Comparison of ENCODE assay signal across 9 mouse cellular contexts in the genomic region with DNA sequence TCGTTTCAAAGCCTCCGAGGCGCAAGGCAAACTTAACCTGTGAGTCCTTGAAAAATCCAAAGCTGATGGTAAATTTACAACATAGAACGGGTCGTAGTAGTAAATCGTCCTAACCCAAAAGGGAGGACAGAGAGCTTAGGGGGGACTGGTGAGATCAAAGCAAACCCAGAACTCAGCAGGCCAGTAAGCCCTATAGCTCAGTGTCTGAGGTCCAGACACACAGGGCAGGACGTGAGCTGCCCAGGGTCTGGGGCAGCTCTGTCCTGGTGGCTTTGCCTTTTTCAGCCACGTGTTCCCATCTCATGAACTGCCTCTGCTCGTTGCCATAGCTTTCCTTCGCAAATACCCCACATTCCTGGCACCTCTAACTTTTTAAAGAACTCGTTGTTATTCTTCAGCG.
A peak's percentile ranks its signal among the peaks of the same experiment; 100 is the strongest.
DNase-seq lines count a peak whose midpoint lies in the region; ATAC-seq and TF ChIP-seq lines count a peak whose summit lies in the region.
"Had no signal": no experiment of that assay in that cellular context is flagged by ENCODE, and none has a peak within 500 bp of the region (broad histone marks: within the 10 kb centered on the region; RNA-seq: fewer than 3 reads in every experiment).

No protein-coding gene starts in this region.

- intact Hi-C loops in left cerebral cortex, adult 2 months (cut with DNase I), result no loop called here

- TF ChIP-seq RAD21 in CH12.LX (IDR thresholded peaks at IDR 0.05; ENCODE audit: low read depth, low read length), result no peak

- H3K9ac ChIP-seq in heart, embryonic 14.5 days (ENCODE audit: low read length), result peak overlapping the region; percentile 5; the same call in 1 of the 2 replicates
- H3K9ac ChIP-seq in CH12.LX (ENCODE audit: insufficient read depth, low read depth), result no peak overlapping the region
- H3K9ac ChIP-seq in liver, embryonic 13.5 days, result no peak overlapping the region

- 52% methylated on average over 12 of the region's 12 CpGs for WGBS in heart, embryonic 14.5 days
- 59% methylated on average over 12 of the region's 12 CpGs for WGBS in hindbrain, embryonic 10.5 days
- WGBS in liver, embryonic 13.5 days (ENCODE audit: insufficient replicate concordance), result 51% methylated on average over 12 of the region's 12 CpGs

- H3K79me2 ChIP-seq in CH12.LX (replicated peaks; ENCODE audit: control insufficient read depth, extremely low read depth, insufficient read depth, poor library complexity, severe bottlenecking), result no peaks in the 10 kb centered on the region

- H3K27ac ChIP-seq in heart, embryonic 14.5 days (replicated peaks in 1 of 2; ENCODE audit: control insufficient read depth in 1 of 2, insufficient read depth in 1 of 2, low read depth in 2 of 2, low read length in 2 of 2), result no peak overlapping the region
- H3K27ac ChIP-seq in CH12.LX (ENCODE audit: insufficient read depth, low read depth), result no peak overlapping the region
- no peak overlapping the region for H3K27ac ChIP-seq in hindbrain, embryonic 10.5 days
- H3K27ac ChIP-seq in liver, embryonic 13.5 days, result no peak overlapping the region
- H3K27ac ChIP-seq in left cerebral cortex, adult 2 months, result no peak overlapping the region

- no peak for TF ChIP-seq EP300 in CH12.LX (IDR thresholded peaks at IDR 0.05; ENCODE audit: low read length)

- TF ChIP-seq POLR2A in CH12.LX (IDR thresholded peaks at IDR 0.05; ENCODE audit: low read depth, low read length), result no peak

- peak overlapping the region; percentile 63 for H3K4me2 ChIP-seq in heart, embryonic 14.5 days (ENCODE audit: low read length)
- peak overlapping the region; percentile 6; the same call in 1 of the 2 replicates for H3K4me2 ChIP-seq in CH12.LX (ENCODE audit: insufficient read depth, low read depth, poor library complexity, severe bottlenecking)
- H3K4me2 ChIP-seq in liver, embryonic 13.5 days, result 0 out of 2 replicates have a peak overlapping the region, but pooled peaks have one; percentile 10

- DNase-seq in heart, adult 8-10 months (ENCODE audit: low spot score), result no peak
- no peak for DNase-seq in CH12.LX (ENCODE audit: extremely low read depth)
- no peak for DNase-seq in hindbrain, embryonic 10.5 days (ENCODE audit: low spot score)
- no peak for DNase-seq in liver, embryonic 13.5 days
- no peak for DNase-seq in layer of hippocampus, adult 18-20 months (ENCODE audit: low spot score in 2 of 2)
- DNase-seq in left cerebral cortex, adult 2 months (ENCODE audit: extremely low spot score in 1 of 2, low spot score in 2 of 2), result no peak
- DNase-seq: right cerebral cortex, postnatal 25 days had no signal

- in situ Hi-C loops in CH12.LX (cut with MboI; ENCODE audit: low pct_ligation_motif_present, low pct_unique_long_range_greater_than_20kb, low sequenced_read_pairs), result no loop called here

- no peak for ATAC-seq in heart, embryonic 14.5 days (ENCODE audit: insufficient number of reproducible peaks, insufficient read depth, low FRiP score, low read depth)
- no peak for ATAC-seq in liver, embryonic 13.5 days (ENCODE audit: low read depth)
- ATAC-seq in frontal cortex, adult (ENCODE audit: low TSS enrichment), result no peak

- no peak for TF ChIP-seq CTCF in CH12.LX (conservative IDR thresholded peaks at IDR 0.05 in 1 of 2, IDR thresholded peaks at IDR 0.05 in 1 of 2; ENCODE audit: low read depth in 2 of 2, low read length in 2 of 2)
- TF ChIP-seq CTCF in left cerebral cortex, adult 2 months (IDR thresholded peaks at IDR 0.05), result no peak

- H3K4me1 ChIP-seq in heart, embryonic 14.5 days (ENCODE audit: control insufficient read depth in 2 of 2, insufficient read depth in 2 of 2, low read length in 2 of 2), result peaks cover 13 to 19% of the 10 kb centered on the region in 2 experiments
- peaks cover 0 to 6% of the 10 kb centered on the region in 2 experiments; a peak in 2 of 4 replicates for H3K4me1 ChIP-seq in CH12.LX (ENCODE audit: control insufficient read depth in 1 of 2, insufficient read depth in 2 of 2)
- peaks cover 6% of the 10 kb centered on the region; the same call in 1 of the 2 replicates for H3K4me1 ChIP-seq in hindbrain, embryonic 10.5 days (replicated peaks)
- H3K4me1 ChIP-seq in liver, embryonic 13.5 days (replicated peaks), result no peaks in the 10 kb centered on the region

- peak overlapping the region; percentile 17 to 45; a peak in 1 of 4 replicates for H3K4me3 ChIP-seq in heart, embryonic 14.5 days (ENCODE audit: control insufficient read depth in 1 of 2, insufficient read depth in 1 of 2, low read depth in 1 of 2, low read length in 2 of 2)
- no peak overlapping the region for H3K4me3 ChIP-seq in CH12.LX (replicated peaks in 1 of 3; ENCODE audit: low read depth in 2 of 3, low read length in 2 of 3, poor library complexity in 1 of 3)
- H3K4me3 ChIP-seq in hindbrain, embryonic 10.5 days, result peak overlapping the region; percentile 30; the same call in 1 of the 2 replicates
- H3K4me3 ChIP-seq in liver, embryonic 13.5 days (replicated peaks), result no peak overlapping the region
- no peak overlapping the region for H3K4me3 ChIP-seq in left cerebral cortex, adult 2 months

- dilution Hi-C loops in CH12.LX (cut with MboI; ENCODE audit: extremely low pct_ligation_motif_present, extremely low pct_unique_long_range_greater_than_20kb, low sequenced_read_pairs), result no loop called here

- H3K36me3 ChIP-seq in heart, embryonic 14.5 days (ENCODE audit: control insufficient read depth, insufficient read depth, low read length), result no peaks in the 10 kb centered on the region
- H3K36me3 ChIP-seq in CH12.LX (replicated peaks in 1 of 2; ENCODE audit: control insufficient read depth in 1 of 2, insufficient read depth in 1 of 2, low read length in 1 of 2), result no peaks in the 10 kb centered on the region
- no peaks in the 10 kb centered on the region for H3K36me3 ChIP-seq in hindbrain, embryonic 10.5 days
- H3K36me3 ChIP-seq in liver, embryonic 13.5 days, result no peaks in the 10 kb centered on the region

- no peaks in the 10 kb centered on the region for H3K27me3 ChIP-seq in heart, embryonic 14.5 days (ENCODE audit: control insufficient read depth, insufficient read depth, low read length)
- no peaks in the 10 kb centered on the region for H3K27me3 ChIP-seq in CH12.LX (replicated peaks)
- peaks cover 3% of the 10 kb centered on the region; the same call in 1 of the 2 replicates for H3K27me3 ChIP-seq in hindbrain, embryonic 10.5 days (ENCODE audit: insufficient read depth, poor library complexity, severe bottlenecking)
- H3K27me3 ChIP-seq in liver, embryonic 13.5 days, result no peaks in the 10 kb centered on the region

- H3K9me3 ChIP-seq in heart, embryonic 14.5 days (ENCODE audit: control insufficient read depth, low read length), result no peaks in the 10 kb centered on the region
- H3K9me3 ChIP-seq in CH12.LX (replicated peaks; ENCODE audit: low read length), result no peaks in the 10 kb centered on the region
- no peaks in the 10 kb centered on the region for H3K9me3 ChIP-seq in hindbrain, embryonic 10.5 days
- H3K9me3 ChIP-seq in liver, embryonic 13.5 days (replicated peaks), result no peaks in the 10 kb centered on the region

TF ChIP-seq in CH12.LX, 34 proteins besides CTCF, POLR2A, EP300 and RAD21:
- no peak for TF ChIP-seq TCF12 (IDR thresholded peaks at IDR 0.05; ENCODE audit: low read depth, low read length)
- 0 out of 2 replicates have a peak, but pooled peaks have one; percentile 24 for TF ChIP-seq TBP (conservative IDR thresholded peaks at IDR 0.05; ENCODE audit: low read depth, low read length)

Comparison
In these comparisons a context has a peak if more than half of its experiments do, and no peak if none do; other contexts are left out.
1. H3K4me2 ChIP-seq: peak in every context shown above with its lines; median percentile 63 in heart, embryonic 14.5 days; 10 in liver, embryonic 13.5 days; 6 in CH12.LX.
2. H3K4me3 ChIP-seq: peak in heart, embryonic 14.5 days (2 of 2) and hindbrain, embryonic 10.5 days (single experiment); none in CH12.LX (0 of 3), liver, embryonic 13.5 days (single experiment) and left cerebral cortex, adult 2 months (single experiment).